Mouse (Mus musculus): Measurements from ENCODE around the gene Cdh5.
"Not testable (repeated sequence)": the region's sequence is repeated elsewhere in the genome, so short reads cannot be mapped to it uniquely, and the experiment has no call there.

Cdh5 gene

GRCm38 (mm10) chr8:104090993-104091900, 10.2 kb upstream of the Cdh5 start:
- peak; percentile 61 for DNase-seq (ENCODE audit: low read depth, low spot score)

- no peak for DNase-seq (ENCODE audit: low read depth, low spot score)
These were observed 8.1 kb upstream of the Cdh5 start for GRCm38 (mm10) chr8:104093336-104093735.

- DNase-seq (ENCODE audit: low read depth, low spot score) = peak; percentile 30
These were observed 5.8 kb upstream of the Cdh5 start for GRCm38 (mm10) chr8:104095595-104095994.

- peak; percentile 30 for DNase-seq (ENCODE audit: low read depth, low spot score)
These were observed 4.8 kb upstream of the Cdh5 start for GRCm38 (mm10) chr8:104096644-104097043.

GRCm38 (mm10) chr8:104098671-104099346, 2.6 kb upstream of the Cdh5 start:
- DNase-seq (ENCODE audit: low read depth, low spot score) = no peak

- no peak for DNase-seq (ENCODE audit: low read depth, low spot score)
These were observed 1.9 kb upstream of the Cdh5 start for GRCm38 (mm10) chr8:104099347-104100099.

- not testable (repeated sequence) for DNase-seq (ENCODE audit: low read depth, low spot score)
These were observed 701 bp upstream of the Cdh5 start for GRCm38 (mm10) chr8:104100724-104101123.

- no peak for DNase-seq (ENCODE audit: low read depth, low spot score)
These were observed 2.0 kb downstream of the Cdh5 start for GRCm38 (mm10) chr8:104103462-104103861.

- no peak for DNase-seq (ENCODE audit: low read depth, low spot score)
These were observed 4.3 kb downstream of the Cdh5 start for GRCm38 (mm10) chr8:104105768-104106167.

GRCm38 (mm10) chr8:104106276-104106946, 5.0 kb downstream of the Cdh5 start:
- no peak for DNase-seq (ENCODE audit: low read depth, low spot score)

- no peak for DNase-seq (ENCODE audit: low read depth, low spot score)
These were observed 5.7 kb downstream of the Cdh5 start for GRCm38 (mm10) chr8:104107111-104107510.

GRCm38 (mm10) chr8:104108048-104108447, 6.6 kb downstream of the Cdh5 start:
- no peak for DNase-seq (ENCODE audit: low read depth, low spot score)

GRCm38 (mm10) chr8:104110498-104111134, 9.2 kb downstream of the Cdh5 start:
- DNase-seq (ENCODE audit: low read depth, low spot score) = no peak

- no peak for DNase-seq (ENCODE audit: low read depth, low spot score)
These were observed 20.4 kb downstream of the Cdh5 start for GRCm38 (mm10) chr8:104121640-104122416.

- no peak for DNase-seq (ENCODE audit: low read depth, low spot score)
These were observed 21.7 kb downstream of the Cdh5 start for GRCm38 (mm10) chr8:104123080-104123657.

- no peak for DNase-seq (ENCODE audit: low read depth, low spot score)
These were observed 23.1 kb downstream of the Cdh5 start for GRCm38 (mm10) chr8:104124534-104124933.

GRCm38 (mm10) chr8:104127160-104127883, 25.9 kb downstream of the Cdh5 start:
- no peak for DNase-seq (ENCODE audit: low read depth, low spot score)

GRCm38 (mm10) chr8:104130916-104131315, 29.5 kb downstream of the Cdh5 start:
- no peak for DNase-seq (ENCODE audit: low read depth, low spot score)

- no peak for DNase-seq (ENCODE audit: low read depth, low spot score)
These were observed 30.1 kb downstream of the Cdh5 start for GRCm38 (mm10) chr8:104131414-104131975.
